Mouse (Mus musculus): ENCODE measurements around the gene Lsm2.

GRCm38 (mm10) chr17:35021842-35022477 is 40.3 kb downstream of the Lsm2 start:
- TF ChIP-seq POLR2A (IDR thresholded peaks at IDR 0.05; ENCODE audit: borderline replicate concordance, extremely low read depth, insufficient read depth, insufficient read length, poor library complexity, severe bottlenecking) (no peak), CTCF (IDR thresholded peaks at IDR 0.05; ENCODE audit: borderline replicate concordance, extremely low read depth, insufficient read depth, insufficient read length) (no peak)
